Mouse (Mus musculus): ENCODE results near the gene Acaca.
"Not testable (repeated sequence)": the region's sequence is repeated elsewhere in the genome, so short reads cannot be mapped to it uniquely, and the experiment has no call there.

The Acaca gene

DNA sequence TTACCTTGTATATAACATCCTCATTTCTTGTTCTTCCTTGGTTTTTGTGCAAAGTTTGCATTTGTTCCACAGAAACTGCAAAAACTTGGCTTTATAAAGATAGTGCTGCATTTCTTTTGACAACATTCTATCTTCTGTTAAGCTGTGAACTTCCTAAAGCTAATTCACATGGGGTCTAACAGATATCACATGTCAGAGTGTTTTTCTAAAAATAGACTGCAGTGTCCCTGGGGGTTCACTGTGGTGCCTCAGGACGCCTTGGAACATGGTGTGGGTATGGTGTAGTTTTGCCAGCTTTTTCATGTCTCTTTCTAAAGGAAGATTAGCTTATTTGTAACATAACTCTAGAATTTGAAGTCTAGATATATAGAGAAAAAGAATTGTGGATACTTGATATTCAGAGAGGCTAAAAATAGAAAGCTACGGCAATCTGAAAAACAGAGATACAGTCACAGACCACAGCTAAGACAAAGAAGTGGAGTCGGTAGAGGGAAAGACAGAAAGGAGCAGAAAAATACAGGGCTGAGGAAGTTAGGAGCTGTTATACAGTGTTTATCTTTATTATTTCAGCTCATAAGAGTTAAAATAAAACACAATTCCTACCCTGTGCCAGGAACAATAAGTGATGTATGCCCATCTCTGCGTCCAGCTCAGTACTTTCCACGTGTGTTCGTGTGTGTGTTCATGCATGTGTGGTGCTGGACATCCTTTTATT lies 215.2 kb downstream of the Acaca start:
- DNase-seq = no peak

- DNase-seq = no peak
These were observed 218.3 kb downstream of the Acaca start for GRCm38 (mm10) chr11:84347766-84348165.

- DNase-seq = no peak
These were observed 219.7 kb downstream of the Acaca start for GRCm38 (mm10) chr11:84348843-84349825.

- no peak for DNase-seq
These were observed 221.7 kb downstream of the Acaca start for GRCm38 (mm10) chr11:84351150-84351549.

GRCm38 (mm10) chr11:84353058-84353726 lies 223.7 kb downstream of the Acaca start:
- no peak for DNase-seq

- no peak for DNase-seq
These were observed 227.8 kb downstream of the Acaca start for GRCm38 (mm10) chr11:84357304-84357703.

DNA sequence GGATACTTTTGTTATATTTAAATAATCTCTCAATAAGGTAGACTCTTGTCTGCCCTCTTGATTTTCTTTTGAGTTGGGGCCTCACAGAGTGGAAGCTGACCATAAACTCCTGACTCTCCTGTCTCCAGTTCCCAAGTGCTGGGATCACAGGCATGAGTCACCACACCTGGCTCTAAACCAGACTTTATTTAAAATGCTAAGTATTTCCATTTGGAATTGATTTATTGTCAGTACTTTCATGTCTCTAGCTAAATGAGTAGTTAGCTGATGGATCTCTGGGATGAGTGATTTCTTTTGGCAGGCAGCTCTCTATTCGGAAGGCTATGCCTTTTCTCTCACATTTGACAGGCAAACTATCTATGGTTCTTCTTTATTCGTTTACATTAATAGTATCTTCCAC lies 228.3 kb downstream of the Acaca start:
- no peak for DNase-seq

DNA sequence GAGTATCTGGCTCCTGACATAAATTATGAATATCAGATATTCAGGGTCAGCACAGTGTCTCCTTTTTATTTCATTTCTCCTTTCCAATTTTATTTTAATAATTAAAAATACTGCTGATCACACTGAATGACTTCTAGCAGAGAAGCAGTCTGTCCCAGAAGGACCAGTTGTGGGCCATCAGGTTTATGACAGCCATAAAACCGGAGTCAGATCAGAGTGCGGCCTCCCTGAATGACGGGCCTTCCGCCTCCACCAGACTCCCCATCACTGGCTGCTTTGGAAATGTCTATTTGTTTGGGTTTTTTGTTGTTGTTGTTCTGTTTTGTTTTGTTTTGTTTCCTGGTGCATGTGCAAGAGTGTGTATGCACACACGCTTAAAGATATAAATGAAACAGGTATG lies 232.1 kb downstream of the Acaca start:
- DNase-seq = no peak

DNA sequence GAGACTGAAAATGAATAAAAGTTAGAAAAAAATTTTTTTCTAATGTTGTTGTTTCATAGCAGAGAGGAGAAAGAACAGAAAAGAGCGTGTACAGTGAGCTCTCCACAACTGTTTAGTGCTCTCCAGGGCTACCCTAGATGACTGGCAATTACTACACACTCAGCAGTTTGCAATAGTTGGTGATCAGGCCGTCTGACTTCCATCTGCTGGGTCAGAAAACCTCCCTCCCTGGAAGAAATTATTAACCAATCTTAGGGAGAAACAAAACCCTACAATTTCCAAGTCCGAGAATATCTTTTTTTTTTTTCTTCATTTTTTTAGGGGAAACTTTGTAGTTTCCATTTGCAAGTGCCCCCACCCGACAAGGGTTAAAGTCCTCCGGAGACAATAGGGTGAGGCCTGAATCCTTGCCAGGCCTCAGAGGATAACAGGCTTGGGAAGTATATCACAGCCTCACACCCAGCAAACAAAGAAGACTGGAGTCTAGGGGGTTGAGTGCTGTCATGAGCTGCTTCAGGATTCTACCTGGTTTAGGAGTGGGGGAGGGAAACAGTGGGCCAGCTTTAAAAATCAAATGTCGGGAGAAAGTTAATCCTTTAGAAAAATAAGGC lies 233.3 kb downstream of the Acaca start:
- no peak for DNase-seq

DNA sequence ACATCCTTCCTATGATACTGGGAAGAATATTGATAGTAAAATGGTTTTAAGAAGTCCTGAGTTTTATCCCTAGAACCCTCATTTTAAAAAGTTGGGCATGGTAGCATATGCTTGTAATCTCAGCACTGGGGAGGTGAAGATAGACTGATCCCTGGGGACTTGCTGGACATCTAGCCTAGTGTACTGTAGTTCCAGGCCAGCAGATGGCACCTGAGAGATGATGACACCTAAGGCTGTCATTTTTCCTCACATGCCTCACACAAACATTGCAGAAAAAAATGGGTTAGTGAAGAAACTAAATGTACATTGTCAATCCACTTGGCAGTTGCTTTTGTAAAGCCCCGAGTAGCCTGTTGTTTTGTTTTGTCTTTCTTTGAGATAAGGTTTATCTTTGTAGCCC lies 235.8 kb downstream of the Acaca start:
- DNase-seq = no peak

DNA sequence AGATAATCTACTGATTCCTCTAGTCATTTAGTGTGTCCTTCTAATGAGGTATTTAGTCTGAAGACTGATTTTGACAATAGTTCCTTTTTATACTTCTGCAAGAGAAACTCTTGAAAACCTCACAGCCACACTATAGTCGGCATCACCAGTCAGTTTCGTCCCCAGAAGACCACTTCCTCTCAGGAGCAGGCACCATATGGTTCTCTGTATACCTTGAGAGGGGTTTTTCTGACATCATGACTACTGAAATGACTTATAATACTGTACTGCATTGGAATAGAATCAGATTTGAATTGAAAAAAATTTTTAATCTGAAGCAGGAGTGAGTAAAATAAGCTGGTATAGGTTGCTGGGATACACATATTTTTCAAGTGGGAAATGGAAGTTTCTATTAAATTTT lies 239.4 kb downstream of the Acaca start:
- DNase-seq = no peak

DNA sequence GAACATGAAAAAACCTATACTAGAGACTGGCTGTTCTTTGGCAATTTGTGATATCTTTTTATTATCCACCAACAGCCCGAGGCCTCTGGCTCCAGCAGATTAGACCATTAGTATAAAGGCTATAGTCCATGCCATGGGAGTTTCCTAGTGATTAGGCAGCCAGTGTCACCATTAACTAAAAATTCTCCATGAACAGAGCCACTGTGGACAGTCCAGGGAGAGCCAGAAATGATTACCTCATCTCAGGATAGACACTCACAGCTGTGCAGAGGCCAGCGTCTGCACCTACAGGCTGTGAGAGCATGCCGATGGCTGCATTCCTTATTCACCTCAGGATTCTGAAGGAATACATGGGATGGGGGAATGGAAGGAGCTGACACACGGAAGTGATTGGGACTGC lies 243.7 kb downstream of the Acaca start:
- DNase-seq = no peak

GRCm38 (mm10) chr11:84375951-84376496 lies 246.6 kb downstream of the Acaca start:
- DNase-seq = no peak

DNA sequence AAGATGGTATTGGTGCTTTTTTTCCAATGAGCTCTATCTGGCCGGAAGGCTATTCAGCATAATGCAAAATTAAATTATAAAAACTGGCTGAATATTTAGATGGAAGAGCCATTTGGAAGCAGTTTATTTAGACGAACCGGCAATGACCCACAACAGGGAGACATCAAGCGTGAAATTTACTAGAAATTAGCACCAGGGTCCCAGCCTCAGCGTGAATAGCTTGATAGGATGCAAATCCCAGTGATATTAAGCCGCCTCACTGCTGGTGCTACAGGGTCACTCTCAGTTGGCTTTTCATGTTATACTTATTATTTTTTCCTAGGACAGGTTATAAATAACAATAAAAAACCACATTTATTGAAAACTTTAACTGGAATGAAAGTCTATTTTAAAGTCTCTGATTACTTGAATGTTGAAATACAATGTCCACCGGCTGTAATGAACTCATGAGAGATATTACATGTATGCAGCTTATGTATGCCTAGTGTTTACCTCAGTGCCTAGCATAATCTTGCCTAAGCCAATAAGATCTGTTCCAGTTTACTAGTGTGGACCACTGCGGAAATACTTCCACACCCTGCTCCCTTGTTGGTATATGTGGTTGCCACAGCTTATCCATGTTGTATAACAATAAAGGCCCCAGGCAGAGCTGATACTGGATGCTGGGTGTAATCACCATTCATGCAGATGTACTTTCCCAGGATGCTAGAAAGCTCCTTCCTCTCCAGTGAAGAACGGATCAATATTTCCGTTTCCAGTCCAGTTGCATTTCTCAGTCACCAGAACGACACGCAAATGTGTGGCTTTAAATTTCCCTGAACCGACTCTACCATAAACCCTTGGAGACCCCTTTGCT lies 247.3 kb downstream of the Acaca start:
- DNase-seq = no peak

- DNase-seq = no peak
These were observed 253.0 kb downstream of the Acaca start for GRCm38 (mm10) chr11:84382450-84382849.

DNA sequence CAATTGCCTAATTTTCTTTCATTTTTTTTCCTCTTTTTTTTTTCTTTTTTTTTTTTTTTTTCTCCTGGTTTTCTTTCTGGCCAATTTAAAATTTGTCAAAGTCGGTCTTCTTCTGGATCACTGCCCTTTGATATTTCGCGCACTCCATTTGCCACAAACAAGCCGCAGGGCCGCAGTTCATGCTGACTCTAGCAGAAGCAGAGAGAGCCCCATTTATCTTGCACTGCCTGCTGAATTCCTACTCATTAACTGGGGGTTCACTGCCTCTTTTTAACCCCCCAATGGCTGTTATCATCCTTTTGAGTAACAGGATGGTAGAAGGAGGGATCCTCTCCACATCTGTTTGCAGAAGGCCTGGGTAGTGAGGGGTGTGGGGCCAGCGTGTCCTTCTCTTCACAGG lies 254.4 kb downstream of the Acaca start:
- no peak for DNase-seq

DNA sequence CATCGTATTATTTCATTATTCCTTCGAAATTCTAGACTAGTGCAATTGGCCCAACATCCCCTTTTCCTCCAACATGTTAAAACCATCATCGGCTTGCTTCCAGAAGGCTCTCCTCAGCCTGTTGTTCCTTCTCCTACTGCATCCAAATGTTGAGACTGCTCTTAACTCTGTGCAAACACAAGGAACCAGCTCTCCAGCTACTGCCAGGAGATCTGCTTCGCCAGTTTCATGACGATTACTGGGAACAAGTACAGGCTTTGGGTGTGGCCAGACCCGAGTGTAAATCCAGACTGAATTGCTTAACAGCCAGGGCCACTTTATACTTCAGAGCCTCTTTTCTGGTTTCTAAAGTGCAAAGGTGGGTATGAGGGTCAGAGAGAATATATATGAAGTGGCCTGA lies 259.9 kb downstream of the Acaca start:
- no peak for DNase-seq

DNA sequence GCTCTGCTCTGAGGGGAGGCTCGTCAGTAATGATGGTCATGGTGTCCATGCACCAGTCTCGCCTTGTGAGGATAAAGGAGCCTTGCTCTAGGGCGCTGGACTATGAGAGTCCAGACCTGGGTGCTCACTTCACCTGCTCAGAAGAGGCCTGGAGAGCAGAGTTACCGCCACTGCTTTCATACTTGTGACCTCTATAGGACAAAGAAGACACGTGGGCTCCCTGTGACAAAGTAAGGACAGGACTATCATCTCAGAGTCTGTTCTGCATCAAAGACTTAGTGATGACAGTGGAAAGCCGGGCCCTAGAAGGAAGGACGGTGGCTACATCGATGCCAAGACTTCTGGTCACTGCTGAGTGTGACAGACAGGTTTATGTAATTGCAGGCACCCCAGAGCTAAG lies 261.7 kb downstream of the Acaca start:
- DNase-seq = no peak

- not testable (repeated sequence) for DNase-seq
These were observed 262.6 kb downstream of the Acaca start for GRCm38 (mm10) chr11:84392066-84392465.

DNA sequence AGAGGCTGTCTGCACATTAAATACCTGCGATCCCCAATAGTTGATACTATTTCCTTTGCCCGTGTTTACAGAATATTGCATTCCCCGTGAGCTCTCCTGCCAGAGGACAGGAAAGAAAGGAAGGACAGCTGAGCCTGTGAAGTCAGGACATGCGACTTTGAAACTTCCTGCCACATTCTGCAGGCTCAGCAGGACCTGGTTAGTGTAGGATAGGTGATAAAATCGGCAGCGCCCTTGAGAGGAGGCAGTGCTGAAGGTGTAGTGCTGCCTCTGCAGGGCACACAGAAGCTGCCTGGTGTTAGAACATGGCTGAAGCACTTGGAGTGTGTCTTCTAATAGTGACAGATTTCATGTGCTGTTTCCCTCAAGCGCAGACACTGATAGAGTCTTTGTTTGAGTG lies 264.1 kb downstream of the Acaca start:
- DNase-seq = no peak

- no peak for DNase-seq
These were observed 265.5 kb downstream of the Acaca start for GRCm38 (mm10) chr11:84395010-84395409.

GRCm38 (mm10) chr11:84406733-84407132 lies 277.3 kb downstream of the Acaca start:
- DNase-seq = no peak
